Mouse (Mus musculus): ENCODE data around the gene Pla2g2e.

DNA sequence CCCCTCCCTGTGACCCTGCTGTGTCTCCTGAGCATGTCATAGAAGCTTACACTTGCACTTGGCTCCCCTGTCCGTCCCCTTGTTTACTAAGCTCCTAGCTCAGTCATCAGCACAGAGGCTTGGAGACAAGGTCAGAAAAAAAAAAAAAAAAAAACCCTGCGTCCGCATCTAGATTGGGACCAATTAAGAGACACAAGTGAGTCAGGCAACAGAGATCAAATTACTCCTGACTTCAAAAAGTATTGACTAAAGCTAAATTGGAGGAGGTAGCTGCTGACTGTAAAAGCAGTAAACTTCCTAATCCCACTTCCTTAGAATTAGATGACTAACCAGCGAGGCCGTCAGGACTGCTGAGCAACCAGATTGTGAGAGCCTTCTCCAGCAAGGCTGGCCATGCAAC is 12.7 kb upstream of the Pla2g2e start:
- TF ChIP-seq GATA1 (IDR thresholded peaks at IDR 0.05; ENCODE audit: low read length) (no peak), TAL1 (IDR thresholded peaks at IDR 0.05; ENCODE audit: low read length) (no peak)
